Mouse (Mus musculus) heart, embryonic 10.5 days (tissue): ENCODE results near the gene Zfp750. TPM values are rescaled to one million over a fixed set of nuclear protein-coding genes. Genes with fewer than 3 reads are reported as not detected.

Source experiments
- DNase-seq: peaks from one replicate; pipeline ENCODE4 v3.0.0-alpha.2; 2017; ENCODE audit warnings: low spot score
- H3K27ac ChIP-seq: fragments of 300-500 bp; sonication (generic); 2 replicates; pipeline ENCODE4 v1.5.1; 2016; ENCODE audit warnings: mild to moderate bottlenecking
- H3K27me3 ChIP-seq: fragments of 300-500 bp; sonication (generic); 2 replicates; pipeline ENCODE4 v1.6.1; 2016; ENCODE audit warnings: mild to moderate bottlenecking; ENCODE audit not compliant: poor library complexity, insufficient read depth, severe bottlenecking
- H3K36me3 ChIP-seq: fragments of 300-500 bp; sonication (generic); 2 replicates; pipeline ENCODE4 v1.6.1; 2016; ENCODE audit warnings: mild to moderate bottlenecking, moderate library complexity
- H3K4me1 ChIP-seq: fragments of 300-500 bp; sonication (generic); 2 replicates; pipeline ENCODE4 v1.6.1; 2016; ENCODE audit warnings: mild to moderate bottlenecking
- H3K4me3 ChIP-seq: fragments of 300-500 bp; sonication (generic); 2 replicates; pipeline ENCODE4 v1.5.1; 2016; ENCODE audit warnings: mild to moderate bottlenecking, moderate library complexity
- H3K9me3 ChIP-seq: fragments of 300-500 bp; sonication (generic); 2 replicates; pipeline ENCODE4 v1.6.1; 2016; ENCODE audit warnings: mild to moderate bottlenecking, moderate library complexity
- WGBS: fragments of 180-500 bp; shearing (Covaris S2); methylation state at CpG from one replicate; pipeline ENCODE4 v1.1.7; 2016; 5-methylcytosine and 5-hydroxymethylcytosine counted together
- polyA plus RNA-seq: library from polyadenylated mRNA; unstranded; fragments of >200 nt; fragmentation: Nextera tagmentation; extraction: Ambion mirVana; gene quantifications from 2 replicates; pipeline ENCODE4 v1.2.1, GENCODE M21; 2016

Zfp750 gene
- polyA plus RNA-seq, 1 experiment from 2014 or later, result 0.31 TPM

DNA sequence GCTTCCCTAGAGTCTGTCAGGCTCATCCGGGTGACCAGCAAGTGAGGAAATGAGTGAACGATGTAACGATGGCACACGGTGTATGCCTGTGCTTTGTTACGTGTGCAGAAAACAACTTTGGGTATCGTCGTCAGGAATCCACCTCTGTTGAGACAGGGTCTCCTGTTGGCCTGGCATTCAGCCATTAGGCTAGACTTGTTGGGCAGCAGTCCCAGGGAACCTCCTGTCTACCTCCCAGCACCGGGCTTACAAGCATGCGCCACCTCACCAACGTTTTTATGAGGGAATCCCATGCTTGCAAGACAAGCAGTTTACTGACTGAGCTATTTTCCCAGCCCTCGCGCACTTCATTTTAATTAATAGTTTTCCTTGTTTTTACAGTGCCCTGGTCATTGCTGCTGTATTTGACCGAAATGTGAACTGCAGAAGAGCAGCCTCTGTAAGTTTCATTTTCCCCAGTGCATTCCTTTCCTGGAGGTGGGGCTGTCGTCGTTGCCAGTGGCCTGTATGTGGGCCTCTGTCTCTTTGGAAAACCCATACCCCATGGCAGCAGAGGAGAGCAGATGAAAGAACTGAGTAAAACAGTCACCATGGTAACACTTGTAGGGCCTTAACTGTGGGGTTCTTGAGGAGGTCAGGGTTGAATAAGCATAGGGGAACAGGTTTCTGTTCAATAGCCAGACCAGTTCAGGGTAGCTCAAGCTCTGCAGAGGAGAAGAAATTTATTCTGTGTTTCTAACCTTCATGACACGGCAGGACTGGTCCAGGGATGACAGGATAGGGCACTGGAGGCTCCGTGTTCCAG, 30.9 kb upstream of the Zfp750 start:
- Histone ChIP-seq H3K4me3 (no peak overlapping the region), H3K9me3 (no peaks in the 10 kb centered on the region), H3K36me3 (0 out of 2 replicates have a peak, but pooled peaks cover 3% of the 10 kb centered on the region), H3K4me1 (peaks cover 23% of the 10 kb centered on the region), H3K27ac (peak overlapping the region; percentile 59; the same call in 1 of the 2 replicates), H3K27me3 (no peaks in the 10 kb centered on the region)
- 82% methylated on average over 17 of the region's 17 CpGs for WGBS
- DNase-seq, result no peak

DNA sequence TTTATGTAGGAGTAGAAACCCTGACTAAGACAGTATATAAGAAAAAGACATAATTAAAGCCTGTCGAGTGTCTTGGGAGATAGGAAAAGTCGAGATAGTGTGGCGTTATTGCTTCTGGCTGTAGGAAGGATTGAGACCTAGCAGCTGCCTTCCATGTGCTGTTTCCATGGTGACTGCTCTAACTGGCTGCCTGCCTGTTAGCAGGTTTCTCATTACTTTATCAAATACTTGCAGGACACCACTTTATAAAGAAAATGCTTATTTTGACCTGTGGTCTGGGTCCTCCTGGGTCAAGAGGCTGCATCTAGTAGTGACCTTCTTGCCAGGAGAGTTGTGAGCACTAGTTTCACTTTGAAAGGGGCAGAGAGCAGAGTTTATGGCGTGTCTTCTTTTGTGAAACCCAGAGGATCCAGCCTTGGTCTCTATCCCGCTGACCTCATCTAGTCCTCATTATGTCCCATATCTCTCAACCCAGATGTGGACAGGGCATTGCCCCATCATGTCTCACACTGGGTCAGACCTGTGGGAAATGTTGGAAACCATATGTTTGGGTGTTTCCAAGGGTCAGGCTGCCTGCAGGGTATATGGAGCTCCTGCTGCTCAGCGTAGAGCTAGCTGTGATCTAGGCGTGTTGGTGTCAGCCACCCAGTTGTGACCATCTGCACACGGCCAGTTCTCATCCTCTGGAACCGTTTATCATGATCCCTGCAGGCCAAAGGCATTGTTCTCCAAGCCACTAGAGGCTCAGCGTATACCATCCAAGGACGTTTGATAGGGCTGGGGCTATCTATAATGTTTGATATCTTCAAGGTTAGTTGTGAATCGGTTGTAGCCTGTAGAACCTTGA, 30.1 kb upstream of the Zfp750 start:
- H3K27me3 ChIP-seq, result no peaks in the 10 kb centered on the region
- peaks cover 27% of the 10 kb centered on the region for H3K4me1 ChIP-seq
- H3K9me3 ChIP-seq, result no peaks in the 10 kb centered on the region
- no peak for DNase-seq
- peak overlapping the region; percentile 59 for H3K27ac ChIP-seq
- 0 out of 2 replicates have a peak, but pooled peaks cover 3% of the 10 kb centered on the region for H3K36me3 ChIP-seq
- no peak overlapping the region for H3K4me3 ChIP-seq
- 71% methylated on average over 12 of the region's 12 CpGs for WGBS

DNA sequence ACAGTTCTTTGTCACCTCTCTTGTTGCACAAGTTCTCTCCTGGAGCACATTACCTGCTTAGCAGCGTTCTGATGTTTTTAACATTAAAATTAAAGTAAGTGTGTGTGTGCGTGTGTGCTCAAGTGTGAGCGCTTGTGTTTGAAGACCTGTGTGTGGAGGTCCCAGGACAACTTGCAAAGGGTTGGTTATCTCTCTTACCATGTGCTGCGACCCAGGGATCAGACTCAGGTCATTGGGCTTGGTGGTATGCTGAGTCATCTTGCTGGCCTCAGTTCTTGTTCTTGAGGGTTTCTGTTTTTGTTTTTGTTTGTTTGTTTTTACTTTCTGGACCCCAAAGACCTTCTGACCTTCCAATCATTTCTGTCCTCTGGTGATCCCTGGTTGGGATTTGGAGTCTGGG, 28.8 kb upstream of the Zfp750 start:
- H3K4me3 ChIP-seq, result no peak overlapping the region
- peak overlapping the region; percentile 70 for H3K27ac ChIP-seq
- H3K27me3 ChIP-seq, result no peaks in the 10 kb centered on the region
- WGBS, result 81% methylated on average over 4 of the region's 4 CpGs
- DNase-seq, result no peak
- peaks cover 35% of the 10 kb centered on the region for H3K4me1 ChIP-seq
- no peaks in the 10 kb centered on the region for H3K9me3 ChIP-seq
- H3K36me3 ChIP-seq, result 0 out of 2 replicates have a peak, but pooled peaks cover 3% of the 10 kb centered on the region

DNA sequence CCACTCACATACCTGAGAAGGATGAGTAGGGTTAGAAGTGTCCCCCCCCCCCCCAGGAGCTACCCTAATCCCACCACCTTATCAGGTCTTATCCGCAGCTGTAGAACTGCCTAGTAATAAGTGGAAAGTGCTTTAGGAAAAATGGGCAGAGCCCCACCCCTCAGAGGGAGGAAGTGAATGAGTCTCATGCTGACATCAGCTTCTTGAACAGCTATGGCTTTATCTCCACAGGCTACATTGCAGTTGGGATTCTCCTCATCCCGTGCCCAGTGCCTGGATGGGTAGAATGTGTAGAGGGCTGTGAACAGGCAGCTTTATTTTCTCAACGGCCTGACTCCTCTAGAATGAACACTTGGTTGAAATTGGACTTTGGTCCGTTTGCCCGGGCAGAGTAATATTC, 28.1 kb upstream of the Zfp750 start:
- no peaks in the 10 kb centered on the region for H3K27me3 ChIP-seq
- WGBS, result 69% methylated on average over 5 of the region's 5 CpGs
- H3K4me3 ChIP-seq, result no peak overlapping the region
- no peak for DNase-seq
- 0 out of 2 replicates have a peak, but pooled peaks cover 5% of the 10 kb centered on the region for H3K36me3 ChIP-seq
- peaks cover 35% of the 10 kb centered on the region for H3K4me1 ChIP-seq
- peak overlapping the region; percentile 56; the same call in 1 of the 2 replicates for H3K27ac ChIP-seq
- no peaks in the 10 kb centered on the region for H3K9me3 ChIP-seq

DNA sequence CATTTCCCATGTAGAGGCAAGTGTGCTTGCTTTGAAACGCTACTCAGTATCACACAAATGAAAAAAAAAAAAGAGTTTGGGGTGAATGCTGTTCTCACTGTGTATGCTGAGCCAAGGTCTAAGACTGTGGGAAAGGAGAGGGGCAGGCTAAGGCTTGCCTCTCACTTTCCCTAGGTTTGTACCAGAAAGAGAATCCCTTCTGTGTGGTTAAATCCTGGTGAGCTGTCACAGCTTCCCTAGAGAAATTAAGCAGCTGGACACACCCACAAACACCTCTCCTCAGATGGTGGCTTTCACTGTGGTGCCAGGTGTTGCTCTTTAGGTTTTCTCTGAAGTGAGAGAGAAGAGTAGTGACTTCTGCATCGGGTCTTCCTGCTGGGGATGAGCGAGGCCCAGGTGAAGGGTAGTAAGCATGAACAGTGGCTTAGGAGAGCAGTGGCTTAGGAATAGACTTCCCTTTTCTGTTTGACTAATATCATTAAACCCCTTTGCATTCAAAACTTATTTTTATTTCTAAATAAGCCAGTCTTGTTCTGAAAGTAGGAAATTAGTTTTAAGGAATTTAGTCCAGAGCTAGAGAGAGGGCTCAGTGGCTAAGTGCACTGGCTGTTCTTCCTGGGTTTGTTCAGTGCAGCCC, 26.4 kb upstream of the Zfp750 start:
- no peaks in the 10 kb centered on the region for H3K27me3 ChIP-seq
- peaks cover 35% of the 10 kb centered on the region for H3K4me1 ChIP-seq
- WGBS, result 87% methylated on average over 3 of the region's 3 CpGs
- H3K36me3 ChIP-seq, result peaks cover 17% of the 10 kb centered on the region; the same call in 1 of the 2 replicates
- DNase-seq, result no peak
- H3K4me3 ChIP-seq, result no peak overlapping the region
- H3K9me3 ChIP-seq, result no peaks in the 10 kb centered on the region
- H3K27ac ChIP-seq, result no peak overlapping the region

DNA sequence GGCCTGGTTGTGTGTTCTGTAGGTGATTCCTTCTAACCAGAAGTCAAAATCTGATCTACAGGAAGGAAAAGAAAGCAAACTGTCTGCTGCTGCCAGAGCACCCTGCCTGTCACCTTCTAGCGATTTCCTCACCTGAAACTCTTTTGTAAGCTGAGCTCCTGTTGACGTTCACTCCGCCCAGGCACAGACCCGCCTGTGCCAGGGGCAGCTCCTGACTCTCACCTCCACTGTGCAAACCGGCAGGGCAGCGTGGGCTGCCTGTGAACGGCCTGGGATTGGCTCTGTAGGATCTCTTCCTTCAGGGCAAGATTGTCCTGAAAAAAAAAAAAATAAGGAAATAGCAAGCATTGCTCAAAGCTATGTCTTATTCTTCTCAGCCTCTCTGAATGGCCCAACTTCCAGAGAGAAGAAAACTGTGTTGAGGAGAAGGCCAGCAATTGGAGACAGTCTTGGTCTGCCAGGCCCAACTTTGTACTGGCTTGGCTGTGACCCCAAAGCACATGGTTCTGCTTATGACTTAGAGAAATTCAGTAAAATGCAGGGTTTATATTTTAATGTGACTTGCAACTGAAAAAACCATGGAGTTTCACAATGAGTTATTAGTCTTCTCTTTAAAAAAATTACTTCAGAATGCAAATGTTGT, 25.7 kb upstream of the Zfp750 start:
- 0 out of 2 replicates have a peak overlapping the region, but pooled peaks have one; percentile 29 for H3K27ac ChIP-seq
- WGBS, result 71% methylated on average over 7 of the region's 7 CpGs

DNA sequence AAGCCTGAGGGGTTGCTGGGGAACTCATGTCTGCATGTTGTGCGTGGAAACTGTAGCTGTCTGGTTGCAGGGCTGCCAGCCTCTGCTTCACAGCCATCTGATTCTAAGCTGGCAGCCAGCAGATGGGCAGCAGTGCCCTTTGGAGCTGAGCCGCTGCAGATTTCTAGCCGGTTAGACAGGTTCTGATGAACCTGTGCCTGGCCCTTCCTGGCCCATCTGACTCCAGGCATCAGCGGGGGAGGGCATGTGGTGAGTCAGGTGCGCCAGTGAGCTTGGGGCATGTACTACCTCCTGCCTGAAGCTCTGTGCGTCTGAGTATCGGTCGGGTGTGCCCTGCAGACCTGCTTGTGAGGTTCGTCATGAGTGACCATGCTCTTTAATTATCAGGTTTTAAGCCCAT, 24.8 kb upstream of the Zfp750 start:
- DNase-seq, result no peak
- H3K36me3 ChIP-seq, result peaks cover 17% of the 10 kb centered on the region; the same call in 1 of the 2 replicates
- 84% methylated on average over 9 of the region's 9 CpGs for WGBS
- peaks cover 21% of the 10 kb centered on the region for H3K4me1 ChIP-seq
- H3K27me3 ChIP-seq, result no peaks in the 10 kb centered on the region
- no peak overlapping the region for H3K4me3 ChIP-seq
- H3K9me3 ChIP-seq, result no peaks in the 10 kb centered on the region
- H3K27ac ChIP-seq, result peak overlapping the region; percentile 10; the same call in 1 of the 2 replicates

More for the DNA sequence above, 25.7 kb upstream of the Zfp750 start:
- H3K36me3 ChIP-seq, result peaks cover 17% of the 10 kb centered on the region; the same call in 1 of the 2 replicates
- no peak overlapping the region for H3K4me3 ChIP-seq
- no peaks in the 10 kb centered on the region for H3K27me3 ChIP-seq
- no peak for DNase-seq
- H3K9me3 ChIP-seq, result no peaks in the 10 kb centered on the region
- peaks cover 29% of the 10 kb centered on the region for H3K4me1 ChIP-seq

DNA sequence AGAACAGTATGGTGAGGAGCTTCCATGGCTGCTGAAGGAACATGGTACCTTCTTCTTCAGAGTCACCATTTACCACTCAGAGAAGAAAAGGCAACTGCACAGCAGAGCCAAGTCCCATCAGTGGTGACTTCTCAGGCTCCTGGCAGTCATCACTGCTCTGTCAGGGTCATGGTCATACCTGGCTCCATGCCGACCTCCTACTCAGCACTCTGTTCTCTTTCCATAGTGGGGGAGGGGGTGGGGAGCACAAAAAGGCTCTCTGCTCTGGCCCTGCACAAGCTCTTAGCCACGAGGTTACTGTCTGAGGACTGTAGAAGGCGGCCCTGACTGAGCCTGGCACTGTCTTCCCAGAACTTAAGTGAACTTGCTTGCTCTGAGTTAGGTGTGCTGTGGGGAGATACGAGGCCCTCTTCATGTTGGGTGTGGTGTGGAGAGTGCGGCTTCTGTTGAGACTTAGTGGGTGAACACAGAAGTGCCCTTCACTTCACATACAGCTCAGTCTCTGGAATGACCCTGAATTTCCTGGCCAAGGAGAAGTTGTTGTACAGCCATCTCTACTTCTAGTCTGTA, 24.2 kb upstream of the Zfp750 start:
- H3K9me3 ChIP-seq, result no peaks in the 10 kb centered on the region
- H3K36me3 ChIP-seq, result peaks cover 17% of the 10 kb centered on the region; the same call in 1 of the 2 replicates
- no peaks in the 10 kb centered on the region for H3K27me3 ChIP-seq
- peaks cover 20% of the 10 kb centered on the region for H3K4me1 ChIP-seq
- H3K27ac ChIP-seq, result peak overlapping the region; percentile 10; the same call in 1 of the 2 replicates
- 82% methylated on average over 5 of the region's 5 CpGs for WGBS
- DNase-seq, result peak; percentile 86
- H3K4me3 ChIP-seq, result no peak overlapping the region

DNA sequence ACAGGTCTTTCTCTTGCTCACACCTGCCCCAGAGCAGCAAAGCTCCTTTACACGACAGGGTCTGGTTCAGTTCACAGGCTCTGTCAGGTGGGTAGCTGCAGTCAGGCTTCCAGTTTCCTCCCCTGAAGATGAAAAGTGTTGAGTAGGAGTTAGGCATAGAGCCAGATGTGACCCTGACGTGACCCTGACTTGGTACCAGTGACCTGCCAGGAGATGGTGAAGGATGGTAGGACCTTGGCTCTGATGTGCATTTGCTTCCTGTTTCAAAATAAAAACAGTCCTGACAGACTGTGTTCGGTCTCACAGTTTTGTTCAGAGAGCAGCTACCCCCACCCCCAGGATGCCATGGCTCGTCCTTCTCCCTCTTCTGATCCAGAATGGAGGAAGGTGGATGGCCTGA, 23.3 kb upstream of the Zfp750 start:
- H3K9me3 ChIP-seq, result no peaks in the 10 kb centered on the region
- H3K27ac ChIP-seq, result no peak overlapping the region
- H3K36me3 ChIP-seq, result peaks cover 17% of the 10 kb centered on the region; the same call in 1 of the 2 replicates
- peaks cover 17% of the 10 kb centered on the region for H3K4me1 ChIP-seq
- DNase-seq, result no peak
- no peaks in the 10 kb centered on the region for H3K27me3 ChIP-seq
- 83% methylated on average over 4 of the region's 4 CpGs for WGBS
- H3K4me3 ChIP-seq, result no peak overlapping the region

DNA sequence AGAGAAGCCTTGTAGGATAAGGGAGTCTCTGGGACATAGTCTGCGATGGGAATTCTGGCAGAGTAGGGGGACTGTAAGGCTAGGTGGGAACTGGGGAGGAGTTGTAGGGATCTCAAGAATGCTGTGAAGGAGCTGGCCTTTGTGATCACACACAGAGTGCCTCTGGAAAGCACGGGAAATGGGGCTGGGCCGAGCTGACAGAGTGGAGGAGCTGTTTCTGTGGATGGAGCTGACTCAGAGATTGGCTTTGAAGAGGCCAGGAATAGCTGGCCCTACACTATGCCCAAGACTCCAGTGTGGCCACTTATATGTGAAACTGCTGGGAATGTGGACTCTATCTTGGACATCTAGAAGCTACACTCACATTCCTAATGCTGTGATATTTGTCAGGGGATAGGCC, 17.4 kb upstream of the Zfp750 start:
- H3K9me3 ChIP-seq, result no peaks in the 10 kb centered on the region
- DNase-seq, result no peak
- H3K36me3 ChIP-seq, result peaks cover 10% of the 10 kb centered on the region; the same call in 1 of the 2 replicates
- H3K4me1 ChIP-seq, result peaks cover 13% of the 10 kb centered on the region
- peak overlapping the region; percentile 16 for H3K27ac ChIP-seq
- H3K27me3 ChIP-seq, result no peaks in the 10 kb centered on the region
- 19% methylated on average over 3 of the region's 3 CpGs for WGBS
- H3K4me3 ChIP-seq, result no peak overlapping the region

DNA sequence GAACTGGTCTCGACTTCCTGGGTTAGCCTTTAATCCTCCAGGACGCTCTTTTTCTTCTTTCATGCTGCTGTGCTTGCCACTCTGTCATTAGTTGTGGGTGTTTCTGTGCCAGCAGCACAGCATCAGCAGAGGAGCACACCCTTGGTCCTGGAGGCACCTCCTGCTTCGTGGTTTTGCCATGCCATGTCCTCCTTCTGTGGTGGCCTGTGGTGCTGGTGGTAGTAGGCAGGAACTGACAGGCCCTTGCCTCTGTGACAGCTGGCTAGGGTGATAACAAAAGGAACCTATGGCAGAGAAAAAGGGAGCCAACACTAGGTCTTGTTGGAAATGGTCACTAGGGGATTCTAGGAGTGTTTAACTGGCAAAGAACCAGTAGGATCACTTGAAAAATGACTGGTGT, 10.6 kb upstream of the Zfp750 start:
- WGBS, result 89% methylated on average over 3 of the region's 3 CpGs

DNA sequence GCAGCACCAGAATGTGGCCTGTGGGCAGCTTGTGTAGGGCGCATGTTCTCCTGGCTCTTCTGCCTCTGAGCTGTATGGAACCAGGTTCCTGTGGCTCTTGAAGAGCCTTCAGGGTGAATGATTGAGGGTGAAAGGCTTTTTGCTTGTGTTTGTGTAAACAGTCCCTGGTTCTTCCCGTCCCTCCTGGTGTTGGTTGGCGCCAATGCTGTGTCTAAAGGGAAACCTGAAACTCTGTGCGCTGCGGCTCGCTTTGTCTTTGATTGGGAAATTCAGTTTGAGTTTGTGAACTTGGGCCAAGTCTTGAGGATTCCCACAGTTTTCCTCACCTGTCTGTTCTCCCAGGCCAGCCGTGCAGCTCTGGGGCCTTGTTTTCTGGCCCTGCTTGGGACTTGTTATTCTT, 5.1 kb upstream of the Zfp750 start:
- no peak for DNase-seq
- 90% methylated on average over 7 of the region's 7 CpGs for WGBS

More for the DNA sequence above, 10.6 kb upstream of the Zfp750 start:
- H3K4me1 ChIP-seq, result no peaks in the 10 kb centered on the region
- H3K4me3 ChIP-seq, result no peak overlapping the region
- no peaks in the 10 kb centered on the region for H3K9me3 ChIP-seq
- DNase-seq, result no peak
- H3K27me3 ChIP-seq, result no peaks in the 10 kb centered on the region
- no peak overlapping the region for H3K27ac ChIP-seq
- 0 out of 2 replicates have a peak, but pooled peaks cover 2% of the 10 kb centered on the region for H3K36me3 ChIP-seq

More for the DNA sequence above, 5.1 kb upstream of the Zfp750 start:
- no peak overlapping the region for H3K27ac ChIP-seq
- H3K4me1 ChIP-seq, result peaks cover 6% of the 10 kb centered on the region
- H3K27me3 ChIP-seq, result no peaks in the 10 kb centered on the region
- H3K4me3 ChIP-seq, result no peak overlapping the region
- H3K36me3 ChIP-seq, result no peaks in the 10 kb centered on the region
- no peaks in the 10 kb centered on the region for H3K9me3 ChIP-seq
